Mouse (Mus musculus): ENCODE data around the gene Depdc1a. TPM values are rescaled to one million over a fixed set of nuclear protein-coding genes. Genes with fewer than 3 reads are reported as not detected.
A peak's percentile ranks its signal among the peaks of the same experiment; 100 is the strongest.
"Not testable (repeated sequence)": the region's sequence is repeated elsewhere in the genome, so short reads cannot be mapped to it uniquely, and the experiment has no call there.

Gene Depdc1a
- total RNA-seq (2021), result 1 to 10 TPM; 3.3 to 4.5 TPM
- long read RNA-seq, experiment 1, partial matches to known transcripts, result 0 of 5 reads
- long read RNA-seq, experiment 1, other reads (novel, unspliced or antisense), result 1 of 5 reads
- long read RNA-seq, experiment 2, partial matches to known transcripts, result 0 of 3 reads
- long read RNA-seq, experiment 2, other reads (novel, unspliced or antisense), result 0 of 3 reads

GRCm38 (mm10) chr3:159495243-159495801 lies at the start of gene Depdc1a:
Gene Depdc1a, plus strand, starts transcription at chr3:159495433.
- DNase-seq, result peak; percentile 85

- no peak for DNase-seq
These were observed 25.2 kb upstream of the Depdc1a start for GRCm38 (mm10) chr3:159470059-159470458.

- no peak for DNase-seq
These were observed 19.8 kb upstream of the Depdc1a start for GRCm38 (mm10) chr3:159475465-159475864.

- DNase-seq, result no peak
These were observed 17.8 kb upstream of the Depdc1a start for GRCm38 (mm10) chr3:159477250-159477962.

- DNase-seq, result not testable (repeated sequence)
These were observed 524 bp upstream of the Depdc1a start for GRCm38 (mm10) chr3:159494709-159495108.

- no peak for DNase-seq
These were observed 13.7 kb downstream of the Depdc1a start for GRCm38 (mm10) chr3:159508899-159509298.

- no peak for DNase-seq
These were observed 33.3 kb downstream of the Depdc1a start for GRCm38 (mm10) chr3:159528563-159528962.

- no peak for DNase-seq
These were observed 53.1 kb downstream of the Depdc1a start for GRCm38 (mm10) chr3:159548303-159548702.

- no peak for DNase-seq
These were observed 55.0 kb downstream of the Depdc1a start for GRCm38 (mm10) chr3:159550224-159550623.

Other genes starting within 250 kb of the Depdc1a start
- not detected for gene Rpe65, start 103.7 kb downstream of the Depdc1a start, total RNA-seq (2021)

Data from gastrocnemius, postnatal 10 days (tissue).